In genomic region chr9:121329181-121329580, GRCm38 (mm10) we compare ENCODE assay signal across 11 mouse cellular contexts. TPM values are rescaled to one million over a fixed set of nuclear protein-coding genes. Genes with fewer than 3 reads are reported as not detected.
DNase-seq lines count a peak whose midpoint lies in the region; ATAC-seq lines count a peak whose summit lies in the region.
"Had no signal": no experiment of that assay in that cellular context is flagged by ENCODE, and none has a peak within 500 bp of the region (broad histone marks: within the 10 kb centered on the region; RNA-seq: fewer than 3 reads in every experiment).

No protein-coding gene starts in this region.

- no peak for ATAC-seq in hindbrain, embryonic 16.5 days
- ATAC-seq in stomach, embryonic 15.5 days (ENCODE audit: insufficient read depth, low FRiP score, low read depth): peak; percentile 23; the same call in 1 of the 2 replicates

- no peak overlapping the region for H3K4me2 ChIP-seq in hindbrain, embryonic 16.5 days (ENCODE audit: low read length)
- H3K4me2 ChIP-seq in stomach, embryonic 15.5 days: no peak overlapping the region

- peak; percentile 44 to 64 for DNase-seq in lung, adult 18-20 months
- DNase-seq in lung, postnatal 14 days: no peak
- DNase-seq in heart, embryonic 10.5 days (ENCODE audit: low spot score): peak; percentile 87
- no peak for DNase-seq in retina, embryonic 14.5 days (ENCODE audit: low spot score)
- no peak for DNase-seq in T-cell, adult 2 months (ENCODE audit: low spot score)
- DNase-seq: adrenal gland, postnatal 14 days; right cerebral cortex, adult 18-20 months; thymus, postnatal 14 days had no signal

- WGBS in heart, embryonic 10.5 days: 38% methylated on average over 8 of the region's 8 CpGs
- 51% methylated on average over 8 of the region's 8 CpGs for WGBS in hindbrain, embryonic 16.5 days
- 60% methylated on average over 8 of the region's 8 CpGs for WGBS in stomach, embryonic 15.5 days

- H3K9me3 ChIP-seq in heart, embryonic 10.5 days: no peaks in the 10 kb centered on the region
- no peaks in the 10 kb centered on the region for H3K9me3 ChIP-seq in hindbrain, embryonic 16.5 days (ENCODE audit: control insufficient read depth, low read length)
- H3K9me3 ChIP-seq in stomach, embryonic 15.5 days: no peaks in the 10 kb centered on the region

- 0 out of 2 replicates have a peak overlapping the region, but pooled peaks have one; percentile 4 for H3K9ac ChIP-seq in hindbrain, embryonic 16.5 days (ENCODE audit: low read depth, low read length)
- no peak overlapping the region for H3K9ac ChIP-seq in stomach, embryonic 15.5 days

- no peaks in the 10 kb centered on the region for H3K27me3 ChIP-seq in heart, embryonic 10.5 days (ENCODE audit: insufficient read depth, poor library complexity, severe bottlenecking)
- H3K27me3 ChIP-seq in hindbrain, embryonic 16.5 days (replicated peaks; ENCODE audit: control insufficient read depth, insufficient read depth, low read length): no peaks in the 10 kb centered on the region
- no peaks in the 10 kb centered on the region for H3K27me3 ChIP-seq in stomach, embryonic 15.5 days (replicated peaks)
- H3K27me3 ChIP-seq: megakaryocyte, embryonic 14.5 days had no signal

- peak overlapping the region; percentile 29; the same call in 1 of the 2 replicates for H3K4me3 ChIP-seq in heart, embryonic 10.5 days
- H3K4me3 ChIP-seq in hindbrain, embryonic 16.5 days (ENCODE audit: low read length): no peak overlapping the region
- no peak overlapping the region for H3K4me3 ChIP-seq in stomach, embryonic 15.5 days (replicated peaks)

- H3K36me3 ChIP-seq in heart, embryonic 10.5 days: peaks cover 4% of the 10 kb centered on the region; the same call in 1 of the 2 replicates
- H3K36me3 ChIP-seq in hindbrain, embryonic 16.5 days (ENCODE audit: control insufficient read depth, insufficient read depth, low read length): peaks cover 2% of the 10 kb centered on the region; the same call in 1 of the 2 replicates
- 0 out of 2 replicates have a peak, but pooled peaks cover 4% of the 10 kb centered on the region for H3K36me3 ChIP-seq in stomach, embryonic 15.5 days

- peak overlapping the region; percentile 89 for H3K27ac ChIP-seq in heart, embryonic 10.5 days
- no peak overlapping the region for H3K27ac ChIP-seq in hindbrain, embryonic 16.5 days (ENCODE audit: low read depth, low read length)
- no peak overlapping the region; the same call in 1 of the 2 replicates for H3K27ac ChIP-seq in stomach, embryonic 15.5 days

- peaks cover 55% of the 10 kb centered on the region for H3K4me1 ChIP-seq in heart, embryonic 10.5 days
- H3K4me1 ChIP-seq in hindbrain, embryonic 16.5 days (ENCODE audit: control insufficient read depth, insufficient read depth, low read depth, low read length): peaks cover 24% of the 10 kb centered on the region
- peaks cover 23% of the 10 kb centered on the region for H3K4me1 ChIP-seq in stomach, embryonic 15.5 days

RNA-seq across cellular contexts. Expression of gene Trak1, which starts 31.9 kb away (rescaled TPM):
- 18.2 and 24.1 TPM in 2 replicates for polyA plus RNA-seq in heart, embryonic 10.5 days (2016; fragmentation: Nextera tagmentation; extraction: Ambion mirVana)
- 57.8 and 59.3 TPM in 2 replicates for polyA plus RNA-seq in hindbrain, embryonic 16.5 days (2015; fragmentation: Nextera tagmentation; extraction: Ambion mirVana)
- 20.7 and 21.3 TPM in 2 replicates for polyA plus RNA-seq in stomach, embryonic 15.5 days (2015; fragmentation: Nextera tagmentation; extraction: Ambion mirVana)

RNA-seq across cellular contexts. Expression of gene Ulk4, which starts 52.2 kb away (rescaled TPM):
- 89.4 and 98.5 TPM in 2 replicates for polyA plus RNA-seq in heart, embryonic 10.5 days (2016; fragmentation: Nextera tagmentation; extraction: Ambion mirVana)
- polyA plus RNA-seq in hindbrain, embryonic 16.5 days (2015; fragmentation: Nextera tagmentation; extraction: Ambion mirVana): 75.8 and 79.9 TPM in 2 replicates
- 153 and 179 TPM in 2 replicates for polyA plus RNA-seq in stomach, embryonic 15.5 days (2015; fragmentation: Nextera tagmentation; extraction: Ambion mirVana)

Comparison
In these comparisons a context has a peak if more than half of its experiments do, and no peak if none do; other contexts are left out.
1. DNase-seq: peak in lung, adult 18-20 months (2 of 2) and heart, embryonic 10.5 days (single experiment); none in lung, postnatal 14 days (single experiment), retina, embryonic 14.5 days (single experiment) and T-cell, adult 2 months (single experiment).